Mouse (Mus musculus) embryonic fibroblast, embryonic 13.5 days (primary cell): ENCODE data around the gene Mst1r.

ENCODE experiments used
- CTCF ChIP-seq: IDR thresholded peaks from 2 replicates; pipeline ENCODE4 v1.5.1; 2011; ENCODE audit warnings: mild to moderate bottlenecking, control low read depth, low read length, moderate library complexity, borderline replicate concordance; ENCODE audit not compliant: insufficient read depth
- POLR2A ChIP-seq: IDR thresholded peaks from 2 replicates; pipeline ENCODE4 v1.6.1; 2011; ENCODE audit warnings: low read depth, mild to moderate bottlenecking, control low read depth, low read length, moderate library complexity

- TF ChIP-seq POLR2A, result no peak
- no peak for TF ChIP-seq CTCF
These were observed 40.6 kb upstream of the Mst1r start for GRCm38 (mm10) chr9:107866081-107866480.
